Mouse (Mus musculus): Measurements from ENCODE around the gene Tmed4. TPM values are rescaled to one million over a fixed set of nuclear protein-coding genes. Genes with fewer than 3 reads are reported as not detected.

The Tmed4 gene
- polyA plus RNA-seq (2015; fragmentation: Nextera tagmentation; extraction: Ambion mirVana) = 119 and 122 TPM in 2 replicates

GRCm38 (mm10) chr11:6274387-6275093 is at the start of gene Tmed4:
Gene Tmed4 (minus strand): TSS chr11:6274870.
- Histone ChIP-seq H3K4me3 (replicated peaks; ENCODE audit: low read length) (peak within 1 kb of the TSS; percentile 91), H3K4me2 (ENCODE audit: low read depth, low read length) (peak within 1 kb of the TSS; percentile 93), H3K27me3 (ENCODE audit: control insufficient read depth, insufficient read depth, low read length) (no peaks in the 10 kb centered on the region), H3K9ac (ENCODE audit: low read length) (peak within 1 kb of the TSS; percentile 95), H3K27ac (ENCODE audit: low read length) (peak within 1 kb of the TSS; percentile 10; the same call in 1 of the 2 replicates), H3K36me3 (ENCODE audit: control insufficient read depth, insufficient read depth, low read length) (peaks cover 8% of the 10 kb centered on the region; the same call in 1 of the 2 replicates), H3K4me1 (ENCODE audit: control insufficient read depth, insufficient read depth, low read length) (peaks cover 18% of the 10 kb centered on the region), H3K9me3 (replicated peaks; ENCODE audit: control insufficient read depth, low read length) (no peaks in the 10 kb centered on the region)
- under 1% methylated on average over 39 of the region's 39 CpGs for WGBS
- ATAC-seq (ENCODE audit: insufficient read depth, low FRiP score) = peak; percentile 98

DNA sequence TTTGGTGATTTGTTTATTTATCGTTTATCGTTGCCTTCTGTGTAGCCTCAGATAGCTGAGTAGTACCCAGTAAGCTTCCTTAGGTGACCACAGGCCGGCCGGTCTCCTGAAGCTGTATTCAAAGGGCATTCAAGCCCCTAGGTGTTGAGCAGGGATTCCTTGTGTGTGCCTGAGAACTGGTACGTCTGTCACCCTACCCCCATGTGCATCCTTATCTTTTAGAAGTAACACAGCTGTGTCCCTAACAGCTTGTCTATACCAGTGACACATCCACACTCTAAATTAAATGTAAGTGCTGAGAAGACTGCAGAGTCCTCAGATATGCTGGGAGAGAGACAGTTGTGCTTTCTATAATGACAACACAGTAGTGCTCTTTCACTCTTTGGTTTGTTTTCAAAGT is 48.7 kb upstream of the Tmed4 start:
- no peak overlapping the region for H3K27ac ChIP-seq (ENCODE audit: low read length)
- 76% methylated on average over 5 of the region's 5 CpGs for WGBS
- H3K4me3 ChIP-seq (replicated peaks; ENCODE audit: low read length) = no peak overlapping the region
- no peak overlapping the region for H3K9ac ChIP-seq (ENCODE audit: low read length)
- no peaks in the 10 kb centered on the region for H3K4me1 ChIP-seq (ENCODE audit: control insufficient read depth, insufficient read depth, low read length)
- ATAC-seq (ENCODE audit: insufficient read depth, low FRiP score) = no peak
- H3K27me3 ChIP-seq (ENCODE audit: control insufficient read depth, insufficient read depth, low read length) = no peaks in the 10 kb centered on the region
- H3K4me2 ChIP-seq (ENCODE audit: low read depth, low read length) = no peak overlapping the region
- no peaks in the 10 kb centered on the region for H3K9me3 ChIP-seq (replicated peaks; ENCODE audit: control insufficient read depth, low read length)
- H3K36me3 ChIP-seq (ENCODE audit: control insufficient read depth, insufficient read depth, low read length) = peaks cover 3% of the 10 kb centered on the region; the same call in 1 of the 2 replicates

GRCm38 (mm10) chr11:6322086-6322485 is 47.4 kb upstream of the Tmed4 start:
- ATAC-seq (ENCODE audit: insufficient read depth, low FRiP score) = no peak
- no peak overlapping the region for H3K4me3 ChIP-seq (replicated peaks; ENCODE audit: low read length)
- no peaks in the 10 kb centered on the region for H3K4me1 ChIP-seq (ENCODE audit: control insufficient read depth, insufficient read depth, low read length)
- no peak overlapping the region for H3K4me2 ChIP-seq (ENCODE audit: low read depth, low read length)
- H3K36me3 ChIP-seq (ENCODE audit: control insufficient read depth, insufficient read depth, low read length) = peaks cover 6% of the 10 kb centered on the region
- no peaks in the 10 kb centered on the region for H3K9me3 ChIP-seq (replicated peaks; ENCODE audit: control insufficient read depth, low read length)
- WGBS = 82% methylated on average over 2 of the region's 2 CpGs
- no peaks in the 10 kb centered on the region for H3K27me3 ChIP-seq (ENCODE audit: control insufficient read depth, insufficient read depth, low read length)
- H3K9ac ChIP-seq (ENCODE audit: low read length) = no peak overlapping the region
- H3K27ac ChIP-seq (ENCODE audit: low read length) = no peak overlapping the region

DNA sequence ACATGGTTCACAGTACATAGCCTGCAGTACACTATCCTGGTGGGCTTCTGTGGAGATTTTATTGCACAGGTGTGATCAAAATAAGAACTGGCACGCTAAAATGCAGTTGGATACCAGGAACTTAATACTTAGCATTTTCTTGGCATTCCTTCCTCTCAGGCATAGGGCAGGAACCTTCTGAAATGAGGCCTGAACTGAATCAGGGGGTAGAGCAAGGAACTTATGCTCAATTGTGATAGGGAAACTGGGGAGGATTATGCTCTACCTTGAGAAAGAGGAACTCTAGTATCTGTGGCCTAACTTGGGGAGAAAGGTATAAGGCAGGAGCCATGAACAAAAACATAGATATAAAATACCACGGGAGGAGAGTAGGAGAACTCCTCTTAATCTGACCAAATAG is 44.7 kb upstream of the Tmed4 start:
- no peak overlapping the region for H3K27ac ChIP-seq (ENCODE audit: low read length)
- no peak overlapping the region for H3K9ac ChIP-seq (ENCODE audit: low read length)
- no peaks in the 10 kb centered on the region for H3K4me1 ChIP-seq (ENCODE audit: control insufficient read depth, insufficient read depth, low read length)
- ATAC-seq (ENCODE audit: insufficient read depth, low FRiP score) = no peak
- WGBS = 92% methylated on average over 2 of the region's 2 CpGs
- H3K4me3 ChIP-seq (replicated peaks; ENCODE audit: low read length) = no peak overlapping the region
- peaks cover 10% of the 10 kb centered on the region for H3K36me3 ChIP-seq (ENCODE audit: control insufficient read depth, insufficient read depth, low read length)
- H3K4me2 ChIP-seq (ENCODE audit: low read depth, low read length) = no peak overlapping the region
- H3K27me3 ChIP-seq (ENCODE audit: control insufficient read depth, insufficient read depth, low read length) = no peaks in the 10 kb centered on the region
- no peaks in the 10 kb centered on the region for H3K9me3 ChIP-seq (replicated peaks; ENCODE audit: control insufficient read depth, low read length)

GRCm38 (mm10) chr11:6318559-6318958 is 43.9 kb upstream of the Tmed4 start:
- no peak overlapping the region for H3K27ac ChIP-seq (ENCODE audit: low read length)
- no peak overlapping the region for H3K9ac ChIP-seq (ENCODE audit: low read length)
- no peaks in the 10 kb centered on the region for H3K4me1 ChIP-seq (ENCODE audit: control insufficient read depth, insufficient read depth, low read length)
- ATAC-seq (ENCODE audit: insufficient read depth, low FRiP score) = no peak
- no peak overlapping the region for H3K4me3 ChIP-seq (replicated peaks; ENCODE audit: low read length)
- H3K9me3 ChIP-seq (replicated peaks; ENCODE audit: control insufficient read depth, low read length) = no peaks in the 10 kb centered on the region
- no peak overlapping the region for H3K4me2 ChIP-seq (ENCODE audit: low read depth, low read length)
- H3K27me3 ChIP-seq (ENCODE audit: control insufficient read depth, insufficient read depth, low read length) = no peaks in the 10 kb centered on the region
- WGBS = 90% methylated on average over 5 of the region's 5 CpGs
- H3K36me3 ChIP-seq (ENCODE audit: control insufficient read depth, insufficient read depth, low read length) = peaks cover 11% of the 10 kb centered on the region

- WGBS = 90% methylated on average over 11 of the region's 11 CpGs
- H3K27ac ChIP-seq (ENCODE audit: low read length) = no peak overlapping the region
- H3K9ac ChIP-seq (ENCODE audit: low read length) = no peak overlapping the region
- peaks cover 11% of the 10 kb centered on the region for H3K36me3 ChIP-seq (ENCODE audit: control insufficient read depth, insufficient read depth, low read length)
- H3K9me3 ChIP-seq (replicated peaks; ENCODE audit: control insufficient read depth, low read length) = no peaks in the 10 kb centered on the region
- H3K4me2 ChIP-seq (ENCODE audit: low read depth, low read length) = no peak overlapping the region
- no peaks in the 10 kb centered on the region for H3K27me3 ChIP-seq (ENCODE audit: control insufficient read depth, insufficient read depth, low read length)
- no peak overlapping the region for H3K4me3 ChIP-seq (replicated peaks; ENCODE audit: low read length)
- ATAC-seq (ENCODE audit: insufficient read depth, low FRiP score) = no peak
- H3K4me1 ChIP-seq (ENCODE audit: control insufficient read depth, insufficient read depth, low read length) = no peaks in the 10 kb centered on the region
Measured at GRCm38 (mm10) chr11:6316821-6317220, 42.2 kb upstream of the Tmed4 start.

GRCm38 (mm10) chr11:6313874-6314406 is 39.3 kb upstream of the Tmed4 start:
- peaks cover 8% of the 10 kb centered on the region; the same call in 1 of the 2 replicates for H3K36me3 ChIP-seq (ENCODE audit: control insufficient read depth, insufficient read depth, low read length)
- no peaks in the 10 kb centered on the region for H3K9me3 ChIP-seq (replicated peaks; ENCODE audit: control insufficient read depth, low read length)
- H3K27me3 ChIP-seq (ENCODE audit: control insufficient read depth, insufficient read depth, low read length) = no peaks in the 10 kb centered on the region
- H3K4me1 ChIP-seq (ENCODE audit: control insufficient read depth, insufficient read depth, low read length) = no peaks in the 10 kb centered on the region
- ATAC-seq (ENCODE audit: insufficient read depth, low FRiP score) = no peak
- WGBS = 82% methylated on average over 7 of the region's 7 CpGs
- no peak overlapping the region for H3K9ac ChIP-seq (ENCODE audit: low read length)
- no peak overlapping the region for H3K4me2 ChIP-seq (ENCODE audit: low read depth, low read length)
- no peak overlapping the region for H3K4me3 ChIP-seq (replicated peaks; ENCODE audit: low read length)
- H3K27ac ChIP-seq (ENCODE audit: low read length) = no peak overlapping the region

- Histone ChIP-seq H3K4me2 (ENCODE audit: low read depth, low read length) (no peak overlapping the region), H3K27ac (ENCODE audit: low read length) (no peak overlapping the region), H3K36me3 (ENCODE audit: control insufficient read depth, insufficient read depth, low read length) (0 out of 2 replicates have a peak, but pooled peaks cover 5% of the 10 kb centered on the region), H3K4me3 (replicated peaks; ENCODE audit: low read length) (no peak overlapping the region), H3K27me3 (ENCODE audit: control insufficient read depth, insufficient read depth, low read length) (no peaks in the 10 kb centered on the region), H3K9ac (ENCODE audit: low read length) (no peak overlapping the region), H3K4me1 (ENCODE audit: control insufficient read depth, insufficient read depth, low read length) (no peaks in the 10 kb centered on the region), H3K9me3 (replicated peaks; ENCODE audit: control insufficient read depth, low read length) (no peaks in the 10 kb centered on the region)
- WGBS = 83% methylated on average over 4 of the region's 4 CpGs
- no peak for ATAC-seq (ENCODE audit: insufficient read depth, low FRiP score)
Measured at GRCm38 (mm10) chr11:6308181-6308580, 33.5 kb upstream of the Tmed4 start.

GRCm38 (mm10) chr11:6305943-6306430 is 31.3 kb upstream of the Tmed4 start:
- no peaks in the 10 kb centered on the region for H3K9me3 ChIP-seq (replicated peaks; ENCODE audit: control insufficient read depth, low read length)
- no peaks in the 10 kb centered on the region for H3K4me1 ChIP-seq (ENCODE audit: control insufficient read depth, insufficient read depth, low read length)
- H3K36me3 ChIP-seq (ENCODE audit: control insufficient read depth, insufficient read depth, low read length) = peaks cover 5% of the 10 kb centered on the region; the same call in 1 of the 2 replicates
- ATAC-seq (ENCODE audit: insufficient read depth, low FRiP score) = no peak; the same call in 1 of the 2 replicates
- H3K27me3 ChIP-seq (ENCODE audit: control insufficient read depth, insufficient read depth, low read length) = no peaks in the 10 kb centered on the region
- no peak overlapping the region for H3K9ac ChIP-seq (ENCODE audit: low read length)
- H3K27ac ChIP-seq (ENCODE audit: low read length) = no peak overlapping the region
- no peak overlapping the region for H3K4me2 ChIP-seq (ENCODE audit: low read depth, low read length)
- H3K4me3 ChIP-seq (replicated peaks; ENCODE audit: low read length) = no peak overlapping the region
- WGBS = 62% methylated on average over 1 of the region's 1 CpGs
